ENCODE assay signal across 8 mouse cellular contexts in the genomic region with DNA sequence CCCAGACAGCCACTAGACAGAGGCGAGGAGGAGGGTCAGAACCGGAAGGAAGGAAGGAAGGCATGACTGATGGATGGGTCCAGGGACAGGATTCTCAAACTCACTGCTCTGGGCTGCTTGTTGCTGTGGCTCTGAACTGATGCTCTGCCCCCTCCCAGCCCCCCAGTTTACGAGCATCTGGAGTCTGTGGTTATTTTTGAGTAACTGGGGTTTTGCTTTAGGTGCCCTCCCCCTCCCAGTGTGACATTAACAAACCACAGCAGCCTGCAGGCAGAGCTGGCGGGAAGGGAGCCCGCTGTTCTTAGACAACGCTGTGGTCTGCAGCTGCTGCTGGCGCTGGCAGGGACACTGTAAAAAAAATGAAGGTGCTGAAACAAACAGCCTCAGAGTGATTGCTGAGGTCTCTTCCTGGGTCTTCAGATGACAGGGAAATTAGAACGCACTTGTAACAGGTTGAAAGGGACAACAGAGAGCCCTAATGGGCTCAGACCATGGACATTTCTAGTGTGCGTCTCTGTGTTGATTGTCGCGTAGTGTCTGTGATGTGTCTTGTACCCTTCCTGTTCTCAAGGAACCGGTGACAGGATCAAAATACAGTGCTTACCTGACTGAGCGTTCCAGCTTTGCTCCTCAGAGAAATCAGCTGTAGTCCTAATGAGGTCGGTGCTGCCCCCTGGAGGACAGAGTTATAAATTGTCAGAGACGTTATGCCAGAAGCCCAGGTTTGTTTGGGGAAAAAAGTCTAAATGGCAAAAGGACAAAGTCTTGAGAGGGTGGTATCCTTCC. TPM values are rescaled to one million over a fixed set of nuclear protein-coding genes. Genes with fewer than 3 reads are reported as not detected.
DNase-seq lines count a peak whose midpoint lies in the region; ATAC-seq and TF ChIP-seq lines count a peak whose summit lies in the region.

No protein-coding gene starts in this region.

- no peak for TF ChIP-seq POLR2A in bone marrow macrophage, adult 2 months (IDR thresholded peaks at IDR 0.05; ENCODE audit: borderline replicate concordance, low read depth, low read length)

- TF ChIP-seq CTCF in bone marrow macrophage, adult 2 months (IDR thresholded peaks at IDR 0.05; ENCODE audit: low read depth, low read length) = peak; percentile 45; the same call in 1 of the 2 replicates
- TF ChIP-seq CTCF in midbrain, postnatal 0 days (IDR thresholded peaks at IDR 0.05) = peak; percentile 89

- H3K4me1 ChIP-seq in bone marrow macrophage, adult 2 months (ENCODE audit: control insufficient read depth, insufficient read depth, low read length) = no peaks in the 10 kb centered on the region
- H3K4me1 ChIP-seq in embryonic facial prominence, embryonic 15.5 days = peaks cover 13% of the 10 kb centered on the region
- H3K4me1 ChIP-seq in heart, embryonic 10.5 days = peaks cover 16% of the 10 kb centered on the region
- H3K4me1 ChIP-seq in kidney, embryonic 15.5 days = peaks cover 34% of the 10 kb centered on the region
- peaks cover 11% of the 10 kb centered on the region for H3K4me1 ChIP-seq in limb, embryonic 15.5 days
- H3K4me1 ChIP-seq in midbrain, postnatal 0 days (ENCODE audit: insufficient read depth, low read length) = peaks cover 5% of the 10 kb centered on the region; the same call in 1 of the 2 replicates

- peak; percentile 24; the same call in 1 of the 2 replicates for ATAC-seq in embryonic facial prominence, embryonic 15.5 days (ENCODE audit: insufficient number of reproducible peaks, low FRiP score, low TSS enrichment, low read depth)
- ATAC-seq in kidney, embryonic 15.5 days (replicated peaks; ENCODE audit: low FRiP score) = peak; percentile 50
- no peak for ATAC-seq in limb, embryonic 15.5 days (ENCODE audit: insufficient number of reproducible peaks, low FRiP score, low TSS enrichment, low read depth)
- peak; percentile 69; the same call in 1 of the 2 replicates for ATAC-seq in midbrain, postnatal 0 days (ENCODE audit: low FRiP score)

- H3K27me3 ChIP-seq in embryonic facial prominence, embryonic 15.5 days = no peaks in the 10 kb centered on the region
- peaks cover 5% of the 10 kb centered on the region; the same call in 1 of the 2 replicates for H3K27me3 ChIP-seq in heart, embryonic 10.5 days (ENCODE audit: insufficient read depth, poor library complexity, severe bottlenecking)
- peaks cover 19% of the 10 kb centered on the region; the same call in 1 of the 2 replicates for H3K27me3 ChIP-seq in kidney, embryonic 15.5 days
- H3K27me3 ChIP-seq in limb, embryonic 15.5 days = peaks cover 9% of the 10 kb centered on the region; the same call in 1 of the 2 replicates
- H3K27me3 ChIP-seq in midbrain, postnatal 0 days (ENCODE audit: insufficient read depth, low read length) = 0 out of 2 replicates have a peak, but pooled peaks cover 8% of the 10 kb centered on the region

- no peak overlapping the region for H3K9ac ChIP-seq in embryonic facial prominence, embryonic 15.5 days
- H3K9ac ChIP-seq in kidney, embryonic 15.5 days = 0 out of 2 replicates have a peak overlapping the region, but pooled peaks have one; percentile 21
- no peak overlapping the region for H3K9ac ChIP-seq in limb, embryonic 15.5 days
- peak overlapping the region; percentile 14; the same call in 1 of the 2 replicates for H3K9ac ChIP-seq in midbrain, postnatal 0 days (replicated peaks; ENCODE audit: low read length, poor library complexity, severe bottlenecking)

- H3K27ac ChIP-seq in bone marrow macrophage, adult 2 months (ENCODE audit: insufficient read depth, low read depth, low read length) = no peak overlapping the region
- H3K27ac ChIP-seq in embryonic facial prominence, embryonic 15.5 days (replicated peaks) = no peak overlapping the region
- H3K27ac ChIP-seq in heart, embryonic 10.5 days = peak overlapping the region; percentile 69
- H3K27ac ChIP-seq in kidney, embryonic 15.5 days = peak overlapping the region; percentile 14; the same call in 1 of the 2 replicates
- no peak overlapping the region for H3K27ac ChIP-seq in limb, embryonic 15.5 days
- no peak overlapping the region for H3K27ac ChIP-seq in midbrain, postnatal 0 days (ENCODE audit: low read depth, low read length)

- 3% methylated on average over 15 of the region's 15 CpGs for WGBS in embryonic facial prominence, embryonic 15.5 days
- 7% methylated on average over 15 of the region's 15 CpGs for WGBS in heart, embryonic 10.5 days
- WGBS in kidney, embryonic 15.5 days = 3% methylated on average over 15 of the region's 15 CpGs
- WGBS in limb, embryonic 15.5 days = 2% methylated on average over 15 of the region's 15 CpGs
- 6% methylated on average over 15 of the region's 15 CpGs for WGBS in midbrain, postnatal 0 days

- no peaks in the 10 kb centered on the region for H3K36me3 ChIP-seq in embryonic facial prominence, embryonic 15.5 days
- H3K36me3 ChIP-seq in heart, embryonic 10.5 days = no peaks in the 10 kb centered on the region
- H3K36me3 ChIP-seq in kidney, embryonic 15.5 days = no peaks in the 10 kb centered on the region
- no peaks in the 10 kb centered on the region for H3K36me3 ChIP-seq in limb, embryonic 15.5 days
- no peaks in the 10 kb centered on the region for H3K36me3 ChIP-seq in midbrain, postnatal 0 days (ENCODE audit: insufficient read depth, low read length)

- no peak overlapping the region for H3K4me3 ChIP-seq in bone marrow macrophage, adult 2 months (ENCODE audit: insufficient read depth, low read length)
- H3K4me3 ChIP-seq in embryonic facial prominence, embryonic 15.5 days (replicated peaks) = peak overlapping the region; percentile 9
- peak overlapping the region; percentile 55 for H3K4me3 ChIP-seq in heart, embryonic 10.5 days
- peak overlapping the region; percentile 19 for H3K4me3 ChIP-seq in kidney, embryonic 15.5 days (replicated peaks)
- H3K4me3 ChIP-seq in limb, embryonic 15.5 days = peak overlapping the region; percentile 12
- peak overlapping the region; percentile 19; the same call in 1 of the 2 replicates for H3K4me3 ChIP-seq in midbrain, postnatal 0 days (ENCODE audit: low read depth, low read length)

- H3K9me3 ChIP-seq in embryonic facial prominence, embryonic 15.5 days (replicated peaks) = no peaks in the 10 kb centered on the region
- no peaks in the 10 kb centered on the region for H3K9me3 ChIP-seq in heart, embryonic 10.5 days
- no peaks in the 10 kb centered on the region for H3K9me3 ChIP-seq in kidney, embryonic 15.5 days (replicated peaks)
- H3K9me3 ChIP-seq in limb, embryonic 15.5 days = no peaks in the 10 kb centered on the region
- no peaks in the 10 kb centered on the region for H3K9me3 ChIP-seq in midbrain, postnatal 0 days (ENCODE audit: low read length)

- peak; percentile 85 for DNase-seq in CD4-positive helper T cell, adult 2 months (ENCODE audit: low read depth, low spot score)
- peak; percentile 89 for DNase-seq in heart, embryonic 10.5 days (ENCODE audit: low spot score)
- DNase-seq in midbrain, postnatal 0 days (ENCODE audit: low spot score) = peak; percentile 92
- DNase-seq in spleen, postnatal 4 days (ENCODE audit: low spot score in 2 of 2) = peak; percentile 83 to 95

- H3K4me2 ChIP-seq in embryonic facial prominence, embryonic 15.5 days (replicated peaks) = peak overlapping the region; percentile 41
- H3K4me2 ChIP-seq in kidney, embryonic 15.5 days = peak overlapping the region; percentile 57
- peak overlapping the region; percentile 49 for H3K4me2 ChIP-seq in limb, embryonic 15.5 days
- peak overlapping the region; percentile 46 for H3K4me2 ChIP-seq in midbrain, postnatal 0 days (ENCODE audit: low read depth, low read length, poor library complexity, severe bottlenecking)

RNA-seq across cellular contexts. Expression of a gene that starts 21.4 kb away (rescaled TPM):
- polyA plus RNA-seq in bone marrow macrophage, adult 2 months (2012; ENCODE audit: insufficient read depth, insufficient read length, missing spikeins) = 0.83 and 1.2 TPM in 2 replicates
- polyA plus RNA-seq in embryonic facial prominence, embryonic 15.5 days (2015; fragmentation: Nextera tagmentation; extraction: Ambion mirVana) = 1.6 TPM in 2 replicates
- polyA plus RNA-seq in heart, embryonic 10.5 days (2016; fragmentation: Nextera tagmentation; extraction: Ambion mirVana) = 1.6 and 1.7 TPM in 2 replicates
- 1.8 and 1.9 TPM in 2 replicates for polyA plus RNA-seq in kidney, embryonic 15.5 days (2015; fragmentation: Nextera tagmentation; extraction: Ambion mirVana)
- 0.99 and 1.5 TPM in 2 replicates for polyA plus RNA-seq in limb, embryonic 15.5 days (2015; fragmentation: Nextera tagmentation; extraction: Ambion mirVana)
- 0.44 and 0.61 TPM in 2 replicates for total RNA-seq in midbrain, postnatal 0 days (2014; rRNA removed)
- 0.47 and 0.61 TPM in 2 replicates for polyA plus RNA-seq in midbrain, postnatal 0 days (2015; fragmentation: Nextera tagmentation; extraction: Ambion mirVana)

Comparison
In these comparisons a context has a peak if more than half of its experiments do, and no peak if none do; other contexts are left out.
1. H3K27ac ChIP-seq: peak in heart, embryonic 10.5 days (single experiment) and kidney, embryonic 15.5 days (single experiment); none in bone marrow macrophage, adult 2 months (single experiment), embryonic facial prominence, embryonic 15.5 days (single experiment), limb, embryonic 15.5 days (single experiment) and midbrain, postnatal 0 days (single experiment).
2. H3K9ac ChIP-seq: peak in kidney, embryonic 15.5 days (single experiment) and midbrain, postnatal 0 days (single experiment); none in embryonic facial prominence, embryonic 15.5 days (single experiment) and limb, embryonic 15.5 days (single experiment).
3. Peak in every context shown above with its lines, with median percentiles within 50 percentile points of each other: DNase-seq and H3K4me2 ChIP-seq.